Mouse (Mus musculus) spleen, adult 2 months (tissue): ENCODE data around the gene Ifi205. TPM values are rescaled to one million over a fixed set of nuclear protein-coding genes. Genes with fewer than 3 reads are reported as not detected.
"Not testable (repeated sequence)": the region's sequence is repeated elsewhere in the genome, so short reads cannot be mapped to it uniquely, and the experiment has no call there.

Experiments
- DNase-seq, 2 experiments: peaks; one replicate each; pipeline versions ENCODE4 v3.0.0 to v3.0.0-alpha.2; 2012 to 2021; ENCODE audit warnings: low spot score in 2 of 2, low read depth in 1 of 2
- H3K27ac ChIP-seq: fragments of 200-500 bp; 2 replicates; pipeline ENCODE4 v1.5.1; 2012; ENCODE audit warnings: low read length, inconsistent platforms; ENCODE audit not compliant: insufficient read depth
- H3K27me3 ChIP-seq: fragments of 200-500 bp; 2 replicates; pipeline ENCODE4 v1.6.1; 2012; ENCODE audit warnings: mild to moderate bottlenecking, moderate library complexity, low read length, inconsistent platforms; ENCODE audit not compliant: control insufficient read depth, insufficient read depth
- H3K36me3 ChIP-seq: fragments of 200-500 bp; 2 replicates; pipeline ENCODE4 v1.6.1; 2012; ENCODE audit warnings: mild to moderate bottlenecking, low read length, inconsistent platforms; ENCODE audit not compliant: control insufficient read depth, insufficient read depth
- H3K4me1 ChIP-seq: fragments of 200-500 bp; 2 replicates; pipeline ENCODE4 v1.6.1; 2011; ENCODE audit warnings: inconsistent platforms; ENCODE audit not compliant: control insufficient read depth, insufficient read depth, insufficient read length
- H3K4me3 ChIP-seq: fragments of 200-500 bp; 2 replicates; pipeline ENCODE4 v1.5.1; 2011; ENCODE audit warnings: mild to moderate bottlenecking, inconsistent platforms; ENCODE audit not compliant: insufficient read depth, insufficient read length; ENCODE audit errors: extremely low read depth
- CTCF ChIP-seq: fragments of 200-500 bp; IDR thresholded peaks from 2 replicates; pipeline ENCODE4 v1.5.1; 2011; ENCODE audit warnings: mild to moderate bottlenecking, inconsistent platforms; ENCODE audit not compliant: insufficient read depth, insufficient read length, insufficient replicate concordance; ENCODE audit errors: extremely low read depth
- POLR2A ChIP-seq: fragments of 200-500 bp; IDR thresholded peaks from 2 replicates; pipeline ENCODE4 v1.6.1; 2011; ENCODE audit warnings: low read depth, low read length, inconsistent platforms
- WGBS: fragments of 180-500 bp; shearing (Covaris S2); methylation state at CpG from one replicate; pipeline ENCODE4 v1.1.7; 2018; 5-methylcytosine and 5-hydroxymethylcytosine counted together
- polyA plus RNA-seq: library from polyadenylated mRNA; depleted of rRNA; stranded (reverse); fragments of >200 nt; gene quantifications from 2 replicates; pipeline ENCODE4 v1.2.3, GENCODE M21; 2012

The Ifi205 gene
- polyA plus RNA-seq, 1 experiment = 1.9 TPM

DNA sequence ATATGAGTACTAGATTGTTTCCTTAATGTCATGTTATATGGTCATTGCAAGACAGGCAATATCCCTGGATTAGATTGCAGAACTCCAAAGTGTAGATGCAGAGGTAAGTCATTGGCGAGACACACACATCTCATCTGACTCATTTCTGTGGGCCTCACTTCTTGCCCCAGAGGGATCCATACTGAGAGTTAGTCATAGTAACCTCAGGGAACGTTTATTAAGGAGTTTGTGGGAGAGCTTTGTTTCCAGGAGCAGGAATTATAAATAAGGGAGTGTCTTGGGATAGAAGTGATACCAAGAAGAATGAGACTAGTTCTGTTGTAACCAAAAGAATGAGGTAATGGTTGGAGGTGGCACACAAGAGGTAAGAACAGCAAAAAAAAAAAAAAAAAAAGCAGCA is 17.3 kb upstream of the Ifi205 start, which contains the start of gene Olfr432:
Gene Olfr432, plus strand, starts transcription at position 313 of the 400 bp plus-strand sequence.
- Histone ChIP-seq H3K27ac (no peak within 1 kb of the TSS), H3K4me1 (peaks cover 4% of the 10 kb centered on the region; the same call in 1 of the 2 replicates), H3K27me3 (no peaks in the 10 kb centered on the region), H3K4me3 (no peak within 1 kb of the TSS), H3K36me3 (no peaks in the 10 kb centered on the region)
- no peak for DNase-seq
- 74% methylated on average over 2 of the region's 2 CpGs for WGBS
- no peak for TF ChIP-seq POLR2A
- TF ChIP-seq CTCF = no peak

GRCm38 (mm10) chr1:174048227-174048626 is 16.6 kb upstream of the Ifi205 start:
- not testable (repeated sequence) for DNase-seq, H3K27me3 ChIP-seq, H3K27ac ChIP-seq, H3K36me3 ChIP-seq, H3K4me3 ChIP-seq, H3K4me1 ChIP-seq
- WGBS = 38% methylated on average over 6 of the region's 6 CpGs

- Histone ChIP-seq H3K4me1 (peaks cover 11% of the 10 kb centered on the region), H3K27me3 (no peaks in the 10 kb centered on the region), H3K36me3 (no peaks in the 10 kb centered on the region), H3K4me3 (no peak overlapping the region), H3K27ac (no peak overlapping the region)
- no peak for TF ChIP-seq POLR2A
- WGBS = 76% methylated on average over 2 of the region's 2 CpGs
- no peak for DNase-seq
Observed at GRCm38 (mm10) chr1:174044431-174044830, 12.8 kb upstream of the Ifi205 start.

DNA sequence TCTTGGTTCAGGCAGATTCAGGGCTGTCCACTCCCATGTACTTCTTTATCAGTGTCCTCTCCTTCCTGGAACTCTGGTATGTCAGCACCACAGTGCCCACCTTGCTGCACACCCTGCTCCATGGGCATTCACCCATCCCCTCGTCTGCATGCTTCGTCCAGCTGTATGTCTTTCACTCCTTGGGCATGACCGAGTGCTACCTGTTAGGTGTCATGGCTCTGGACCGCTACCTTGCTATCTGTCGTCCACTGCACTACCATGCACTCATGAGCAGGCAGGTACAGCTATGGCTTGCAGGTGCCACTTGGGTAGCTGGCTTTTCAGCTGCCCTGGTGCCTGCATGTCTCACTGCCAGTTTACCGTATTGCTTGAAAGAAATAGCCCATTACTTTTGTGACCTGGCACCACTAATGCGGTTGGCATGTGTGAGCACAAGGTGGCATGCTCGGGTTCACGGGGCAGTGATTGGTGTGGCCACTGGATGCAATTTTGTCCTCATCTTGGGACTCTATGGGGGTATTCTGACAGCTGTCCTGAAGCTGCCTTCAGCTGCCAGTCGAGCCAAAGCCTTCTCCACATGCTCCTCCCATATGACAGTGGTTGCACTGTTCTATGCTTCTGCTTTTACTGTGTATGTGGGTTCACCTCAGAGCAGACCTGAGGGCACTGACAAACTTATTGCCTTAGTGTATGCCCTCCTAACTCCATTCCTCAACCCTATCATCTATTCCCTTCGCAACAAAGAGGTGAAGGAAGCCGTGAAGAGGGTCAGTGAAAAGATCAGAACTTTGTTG is 10.7 kb upstream of the Ifi205 start:
- not testable (repeated sequence) for H3K4me3 ChIP-seq

GRCm38 (mm10) chr1:174040523-174041177 is 9.0 kb upstream of the Ifi205 start, which contains the start of gene Olfr433:
Gene Olfr433, plus strand, starts transcription at chr1:174040705.
- Histone ChIP-seq H3K27me3 (no peaks in the 10 kb centered on the region), H3K27ac (peak within 1 kb of the TSS; percentile 80), H3K4me3 (no peak within 1 kb of the TSS), H3K36me3 (no peaks in the 10 kb centered on the region), H3K4me1 (peaks cover 11% of the 10 kb centered on the region)
- TF ChIP-seq POLR2A (no peak), CTCF (no peak)
- peak; percentile 45 to 60 for DNase-seq
- WGBS = 50% methylated on average over 7 of the region's 7 CpGs

More for the DNA sequence above, 10.7 kb upstream of the Ifi205 start:
- not testable (repeated sequence) for H3K27me3 ChIP-seq, DNase-seq, H3K27ac ChIP-seq, H3K36me3 ChIP-seq
- WGBS = 82% methylated on average over 12 of the region's 12 CpGs
- peaks cover 11% of the 10 kb centered on the region for H3K4me1 ChIP-seq

- no peak for DNase-seq
- TF ChIP-seq POLR2A = no peak
- Histone ChIP-seq H3K27ac (no peak overlapping the region), H3K4me3 (no peak overlapping the region), H3K36me3 (no peaks in the 10 kb centered on the region), H3K27me3 (no peaks in the 10 kb centered on the region), H3K4me1 (peaks cover 11% of the 10 kb centered on the region)
- WGBS = 91% methylated on average over 3 of the region's 3 CpGs
Observed at GRCm38 (mm10) chr1:174038480-174038879, 6.9 kb upstream of the Ifi205 start.

GRCm38 (mm10) chr1:174035841-174036240 is 4.2 kb upstream of the Ifi205 start:
- H3K27me3 ChIP-seq = no peaks in the 10 kb centered on the region
- no peak overlapping the region for H3K27ac ChIP-seq
- no peak for DNase-seq
- H3K36me3 ChIP-seq = no peaks in the 10 kb centered on the region
- WGBS = 82% methylated on average over 4 of the region's 4 CpGs
- no peak overlapping the region for H3K4me3 ChIP-seq
- H3K4me1 ChIP-seq = peaks cover 2% of the 10 kb centered on the region; the same call in 1 of the 2 replicates
- TF ChIP-seq CTCF = no peak
- no peak for TF ChIP-seq POLR2A

DNA sequence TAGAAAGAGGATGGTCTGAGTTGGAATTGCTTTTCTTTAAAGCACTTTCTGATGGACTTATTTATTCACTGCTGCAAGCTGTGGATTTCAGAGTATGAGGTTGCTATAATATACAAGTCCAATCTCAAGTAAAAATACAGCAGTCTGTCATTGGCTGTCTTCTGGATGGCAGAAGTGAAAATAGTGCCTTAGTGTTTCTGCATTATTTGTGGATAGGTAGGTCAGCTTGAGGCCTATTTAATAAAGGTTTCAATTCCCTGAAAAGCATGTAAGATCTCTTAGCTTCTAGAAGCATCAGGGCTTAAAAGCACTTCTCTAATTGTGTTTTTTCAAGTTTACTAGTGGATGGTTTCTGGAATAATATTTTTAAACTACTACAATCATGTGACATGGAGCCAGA is 24.6 kb downstream of the Ifi205 start:
- H3K27me3 ChIP-seq, H3K4me1 ChIP-seq, H3K27ac ChIP-seq, H3K36me3 ChIP-seq, H3K4me3 ChIP-seq, DNase-seq: not testable (repeated sequence)

DNA sequence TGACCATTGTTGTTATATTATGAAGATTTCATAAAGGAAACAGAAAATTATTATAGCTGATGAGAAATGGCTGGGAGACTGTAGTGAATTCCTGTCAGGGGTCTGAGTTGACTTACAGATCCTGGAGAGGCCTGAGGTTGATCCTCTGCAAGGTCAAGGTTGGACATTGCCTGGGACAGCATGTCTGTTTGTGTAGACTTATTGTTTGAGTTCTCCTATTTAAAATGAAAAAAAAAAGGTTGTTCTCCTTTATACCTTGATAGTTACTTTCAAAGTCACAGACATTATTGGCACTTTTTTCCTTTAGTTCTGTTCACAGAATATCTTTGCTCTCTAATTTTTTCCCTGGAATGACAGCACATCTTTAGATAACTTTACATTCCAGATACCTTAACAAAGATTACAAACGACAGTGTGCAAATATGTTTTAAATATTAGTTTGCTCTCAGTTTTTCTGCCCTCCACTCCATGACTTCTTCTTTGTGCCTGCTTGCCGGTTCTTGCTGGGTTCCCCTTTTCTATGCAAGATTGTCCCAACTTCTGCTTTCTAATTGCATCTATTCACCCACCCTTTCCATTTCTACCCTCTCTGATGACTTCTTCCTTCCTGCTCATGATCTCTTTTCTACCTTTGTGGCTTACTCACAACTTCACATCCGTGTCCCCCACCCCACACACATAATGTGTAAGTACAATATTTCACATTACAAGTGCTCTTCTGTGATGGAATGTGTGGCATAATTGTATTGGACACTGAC is 27.1 kb downstream of the Ifi205 start:
- H3K27ac ChIP-seq, H3K4me1 ChIP-seq, H3K27me3 ChIP-seq, H3K4me3 ChIP-seq, H3K36me3 ChIP-seq, DNase-seq: not testable (repeated sequence)
- 6% methylated on average over 2 of the region's 3 CpGs for WGBS
